Mouse (Mus musculus) CD8-positive naive resting alpha-beta T cell, adult 2 months (primary cell): ENCODE measurements around the gene Olfr393.

ENCODE experiments used
- DNase-seq, 2 experiments: peaks; one replicate each; pipeline ENCODE4 v3.0.0; 2022; ENCODE audit warnings: low read depth in 2 of 2, low spot score in 2 of 2

Gene Olfr393

GRCm38 (mm10) chr11:73851354-73851753 lies at the start of gene Olfr393:
Gene Olfr393 (minus strand): TSS chr11:73851454.
- no peak for DNase-seq

GRCm38 (mm10) chr11:73890671-73891070 lies 39.4 kb upstream of the Olfr393 start, which contains the start of gene Olfr394:
Gene Olfr394 (minus strand): TSS chr11:73890771.
- no peak for DNase-seq

GRCm38 (mm10) chr11:73816949-73817348 lies 34.3 kb downstream of the Olfr393 start, which contains the start of gene Olfr392:
Gene Olfr392 (minus strand): TSS chr11:73817049.
- no peak for DNase-seq

GRCm38 (mm10) chr11:73802952-73803351 lies 48.3 kb downstream of the Olfr393 start, which contains the start of gene Olfr391-ps:
Gene Olfr391-ps (minus strand): TSS chr11:73803052.
- DNase-seq, result no peak
